Mouse (Mus musculus): ENCODE data around the gene Baz2a. TPM values are rescaled to one million over a fixed set of nuclear protein-coding genes. Genes with fewer than 3 reads are reported as not detected.
"Not testable (repeated sequence)": the region's sequence is repeated elsewhere in the genome, so short reads cannot be mapped to it uniquely, and the experiment has no call there.

Gene Baz2a
- 12.7 and 14.2 TPM in 2 replicates for polyA plus RNA-seq (2015; fragmentation: Nextera tagmentation; extraction: Ambion mirVana)

DNA sequence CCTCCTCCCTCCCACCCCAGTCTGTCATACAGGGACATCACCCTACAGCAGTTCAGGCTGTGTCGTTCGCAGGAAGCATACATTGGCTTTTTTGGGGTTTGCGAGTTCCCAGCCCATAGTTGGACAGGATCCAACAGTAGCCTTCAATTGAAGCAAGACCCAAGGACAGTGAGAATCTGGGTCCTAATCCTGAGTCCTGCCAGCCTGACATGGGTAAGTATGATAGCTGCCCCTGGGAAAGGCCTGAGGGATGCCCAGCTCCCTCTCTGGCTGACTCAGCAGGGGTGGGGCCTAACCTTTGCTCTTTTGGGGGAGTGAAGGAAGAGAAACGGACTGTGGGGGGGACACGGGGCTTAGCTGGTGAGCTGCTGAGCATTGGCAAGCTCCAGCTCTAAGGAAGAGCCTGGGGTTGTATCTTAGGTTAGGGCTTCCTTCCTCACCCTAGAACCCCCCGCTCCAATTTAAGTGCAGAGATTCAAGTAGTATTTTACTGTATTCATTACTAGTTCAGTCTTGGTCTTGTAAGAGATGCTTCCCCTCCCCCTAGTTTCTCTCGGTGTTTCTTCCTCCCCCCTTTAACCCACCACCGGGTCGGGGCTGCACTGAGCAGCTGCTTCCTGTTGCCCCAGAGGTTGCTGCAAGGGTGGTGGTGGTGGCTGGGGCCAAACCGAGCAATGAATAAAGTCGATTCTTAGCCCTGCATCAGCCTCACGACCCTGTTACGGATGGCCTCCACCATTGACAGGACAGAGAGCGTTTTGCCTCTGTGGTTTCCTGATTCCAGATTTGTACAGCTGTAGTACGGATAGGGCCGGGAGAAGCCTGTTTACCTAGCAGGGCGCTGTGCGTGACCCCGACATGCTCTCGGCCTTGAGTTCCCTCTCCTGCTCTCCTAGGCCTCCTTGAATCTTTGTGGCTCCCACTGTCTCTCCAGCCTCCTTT, at the start of gene Baz2a:
Baz2a (plus strand) TSS at position 14 of the 942 bp plus-strand sequence.
- under 1% methylated on average over 20 of the region's 20 CpGs for WGBS

DNA sequence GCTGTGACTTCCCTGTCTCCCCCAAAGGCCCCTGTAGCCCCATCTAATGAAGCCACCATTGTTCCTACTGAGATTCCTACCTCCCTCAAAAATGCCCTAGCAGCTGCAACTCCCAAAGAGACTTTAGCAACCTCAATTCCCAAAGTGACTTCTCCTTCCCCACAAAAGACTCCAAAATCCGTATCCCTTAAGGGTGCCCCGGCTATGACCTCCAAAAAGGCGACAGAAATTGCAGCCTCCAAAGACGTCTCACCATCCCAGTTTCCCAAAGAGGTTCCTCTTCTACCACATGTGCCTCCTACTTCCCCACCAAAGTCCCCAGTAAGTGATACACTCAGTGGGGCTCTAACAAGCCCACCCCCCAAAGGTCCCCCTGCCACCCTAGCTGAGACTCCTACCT, 49.7 kb upstream of the Baz2a start:
- Histone ChIP-seq H3K4me1 (peaks cover 73% of the 10 kb centered on the region), H3K9ac (0 out of 2 replicates have a peak overlapping the region, but pooled peaks have one; percentile 4), H3K27me3 (no peaks in the 10 kb centered on the region), H3K9me3 (replicated peaks) (no peaks in the 10 kb centered on the region), H3K4me3 (replicated peaks) (no peak overlapping the region), H3K27ac (no peak overlapping the region), H3K4me2 (no peak overlapping the region), H3K36me3 (peaks cover 88% of the 10 kb centered on the region)
- no peak for ATAC-seq (replicated peaks; ENCODE audit: low FRiP score)
- WGBS = 71% methylated on average over 4 of the region's 4 CpGs

More for the DNA sequence above, at the start of gene Baz2a:
- Histone ChIP-seq H3K27me3 (no peaks in the 10 kb centered on the region), H3K36me3 (peaks cover 40% of the 10 kb centered on the region), H3K9me3 (replicated peaks) (no peaks in the 10 kb centered on the region), H3K4me3 (replicated peaks) (peak within 1 kb of the TSS; percentile 91), H3K4me1 (peaks cover 61% of the 10 kb centered on the region), H3K27ac (peak within 1 kb of the TSS; percentile 99), H3K9ac (peak within 1 kb of the TSS; percentile 83), H3K4me2 (peak within 1 kb of the TSS; percentile 92)
- no peak; the same call in none of the 2 replicates for ATAC-seq (replicated peaks; ENCODE audit: low FRiP score)

GRCm38 (mm10) chr10:128042466-128042865, 48.9 kb upstream of the Baz2a start:
- Histone ChIP-seq H3K9ac (no peak overlapping the region), H3K4me1 (peaks cover 69% of the 10 kb centered on the region), H3K9me3 (replicated peaks) (no peaks in the 10 kb centered on the region), H3K27ac (no peak overlapping the region), H3K27me3 (no peaks in the 10 kb centered on the region), H3K4me3 (replicated peaks) (no peak overlapping the region), H3K36me3 (peaks cover 96% of the 10 kb centered on the region), H3K4me2 (no peak overlapping the region)
- 89% methylated on average over 3 of the region's 3 CpGs for WGBS
- ATAC-seq (replicated peaks; ENCODE audit: low FRiP score) = no peak

DNA sequence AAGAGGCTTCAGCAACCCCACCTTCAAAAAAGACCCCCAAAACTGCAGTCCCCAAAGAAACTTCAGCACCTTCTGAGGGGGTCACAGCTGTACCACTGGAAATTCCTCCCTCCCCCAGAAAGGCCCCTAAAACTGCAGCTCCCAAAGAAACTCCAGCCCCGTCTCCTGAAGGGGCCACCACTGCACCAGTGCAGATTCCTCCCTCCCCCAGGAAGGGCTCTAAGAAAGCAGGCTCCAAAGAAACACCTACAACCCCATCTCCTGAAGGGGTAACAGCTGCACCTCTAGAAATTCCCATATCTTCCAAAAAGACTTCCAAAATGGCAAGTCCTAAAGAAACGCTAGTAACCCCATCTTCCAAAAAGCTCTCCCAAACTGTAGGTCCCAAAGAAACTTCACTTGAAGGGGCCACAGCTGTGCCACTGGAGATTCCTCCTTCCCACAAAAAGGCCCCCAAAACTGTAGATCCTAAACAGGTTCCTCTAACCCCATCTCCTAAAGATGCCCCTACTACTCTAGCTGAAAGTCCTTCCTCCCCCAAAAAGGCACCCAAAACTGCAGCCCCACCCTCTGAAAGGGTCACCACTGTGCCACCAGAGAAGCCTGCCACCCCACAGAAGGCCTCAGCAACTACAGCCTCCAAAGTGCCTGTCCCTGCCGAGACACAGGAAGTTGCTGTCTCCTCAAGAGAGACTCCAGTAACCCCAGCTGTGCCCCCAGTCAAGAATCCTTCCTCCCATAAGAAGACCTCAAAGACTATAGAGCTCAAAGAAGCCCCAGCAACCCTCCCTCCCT, 48.1 kb upstream of the Baz2a start:
- no peaks in the 10 kb centered on the region for H3K27me3 ChIP-seq
- H3K9ac ChIP-seq = no peak overlapping the region
- H3K4me1 ChIP-seq = peaks cover 63% of the 10 kb centered on the region
- no peak overlapping the region for H3K4me2 ChIP-seq
- WGBS = 56% methylated on average over 3 of the region's 3 CpGs
- no peak overlapping the region for H3K4me3 ChIP-seq (replicated peaks)
- H3K27ac ChIP-seq = 0 out of 2 replicates have a peak overlapping the region, but pooled peaks have one; percentile 22
- no peaks in the 10 kb centered on the region for H3K9me3 ChIP-seq (replicated peaks)
- H3K36me3 ChIP-seq = peaks cover 99% of the 10 kb centered on the region
- ATAC-seq (replicated peaks; ENCODE audit: low FRiP score) = no peak

- no peak overlapping the region for H3K4me3 ChIP-seq (replicated peaks)
- no peaks in the 10 kb centered on the region for H3K9me3 ChIP-seq (replicated peaks)
- no peaks in the 10 kb centered on the region for H3K27me3 ChIP-seq
- H3K9ac ChIP-seq = no peak overlapping the region
- no peak overlapping the region for H3K27ac ChIP-seq
- H3K4me1 ChIP-seq = peaks cover 19% of the 10 kb centered on the region
- no peak for ATAC-seq (replicated peaks; ENCODE audit: low FRiP score)
- H3K4me2 ChIP-seq = no peak overlapping the region
- 95% methylated on average over 8 of the region's 8 CpGs for WGBS
- H3K36me3 ChIP-seq = peaks cover 88% of the 10 kb centered on the region
Observed at GRCm38 (mm10) chr10:128048157-128048556, 43.2 kb upstream of the Baz2a start.

GRCm38 (mm10) chr10:128049741-128050140, 41.6 kb upstream of the Baz2a start:
- Histone ChIP-seq H3K4me3 (replicated peaks) (no peak overlapping the region), H3K27ac (no peak overlapping the region), H3K4me2 (no peak overlapping the region), H3K36me3 (peaks cover 72% of the 10 kb centered on the region), H3K4me1 (peaks cover 4% of the 10 kb centered on the region), H3K9me3 (replicated peaks) (no peaks in the 10 kb centered on the region), H3K27me3 (no peaks in the 10 kb centered on the region), H3K9ac (no peak overlapping the region)
- ATAC-seq (replicated peaks; ENCODE audit: low FRiP score) = no peak
- 94% methylated on average over 2 of the region's 2 CpGs for WGBS

DNA sequence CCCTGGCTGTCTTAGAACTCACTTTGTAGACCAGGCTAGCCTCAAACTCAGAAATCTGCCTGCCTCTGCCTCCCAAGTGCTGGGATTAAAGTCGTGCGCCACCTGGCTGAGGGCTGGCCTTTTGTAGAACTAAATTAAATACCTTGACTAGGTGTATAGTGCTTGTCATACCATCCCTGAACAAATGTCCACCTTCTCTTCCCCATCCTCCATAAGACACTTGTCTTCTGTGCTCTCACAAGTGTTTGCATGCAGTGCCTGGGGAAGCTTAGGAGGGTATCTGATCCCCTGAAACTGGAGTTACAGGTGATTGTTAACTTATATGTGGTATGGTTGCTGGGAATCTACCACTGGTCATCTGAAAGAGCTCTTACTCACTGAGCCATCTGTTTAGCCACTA, 41.0 kb upstream of the Baz2a start:
- Histone ChIP-seq H3K4me3 (replicated peaks) (no peak overlapping the region), H3K27ac (no peak overlapping the region), H3K4me1 (no peaks in the 10 kb centered on the region), H3K36me3 (peaks cover 66% of the 10 kb centered on the region), H3K9me3 (replicated peaks) (no peaks in the 10 kb centered on the region), H3K9ac (no peak overlapping the region), H3K4me2 (no peak overlapping the region), H3K27me3 (no peaks in the 10 kb centered on the region)
- WGBS = 89% methylated on average over 2 of the region's 2 CpGs
- no peak for ATAC-seq (replicated peaks; ENCODE audit: low FRiP score)

- 93% methylated on average over 5 of the region's 5 CpGs for WGBS
- Histone ChIP-seq H3K36me3 (peaks cover 54% of the 10 kb centered on the region), H3K9ac (no peak overlapping the region), H3K4me3 (replicated peaks) (no peak overlapping the region), H3K27ac (no peak overlapping the region), H3K4me1 (no peaks in the 10 kb centered on the region), H3K27me3 (no peaks in the 10 kb centered on the region), H3K9me3 (replicated peaks) (no peaks in the 10 kb centered on the region), H3K4me2 (no peak overlapping the region)
- no peak for ATAC-seq (replicated peaks; ENCODE audit: low FRiP score)
Observed at GRCm38 (mm10) chr10:128051589-128051988, 39.8 kb upstream of the Baz2a start.

DNA sequence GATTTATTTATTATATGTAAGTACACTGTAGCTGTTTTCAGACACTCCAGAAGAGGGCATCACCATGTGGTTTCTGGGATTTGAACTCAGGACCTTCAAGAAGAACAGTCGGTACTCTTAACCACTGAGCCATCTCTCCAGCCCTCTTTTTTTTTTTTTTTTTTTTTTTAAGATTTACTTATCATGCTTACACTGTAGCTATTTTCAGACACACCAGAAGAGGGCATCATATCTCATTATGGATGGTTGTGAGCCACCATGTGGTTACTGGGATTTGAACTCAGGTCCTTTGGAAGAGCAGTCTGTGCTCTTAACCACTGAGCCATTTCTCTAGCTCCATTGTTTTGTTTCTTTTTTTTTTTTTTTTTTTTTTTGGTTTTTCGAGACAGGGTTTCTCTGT, 39.2 kb upstream of the Baz2a start:
- H3K4me2 ChIP-seq; H3K27me3 ChIP-seq; H3K4me1 ChIP-seq; H3K27ac ChIP-seq; H3K9ac ChIP-seq; H3K9me3 ChIP-seq (replicated peaks); H3K4me3 ChIP-seq (replicated peaks); ATAC-seq (replicated peaks; ENCODE audit: low FRiP score): not testable (repeated sequence)
- 89% methylated on average over 1 of the region's 2 CpGs for WGBS
- peaks cover 49% of the 10 kb centered on the region for H3K36me3 ChIP-seq

DNA sequence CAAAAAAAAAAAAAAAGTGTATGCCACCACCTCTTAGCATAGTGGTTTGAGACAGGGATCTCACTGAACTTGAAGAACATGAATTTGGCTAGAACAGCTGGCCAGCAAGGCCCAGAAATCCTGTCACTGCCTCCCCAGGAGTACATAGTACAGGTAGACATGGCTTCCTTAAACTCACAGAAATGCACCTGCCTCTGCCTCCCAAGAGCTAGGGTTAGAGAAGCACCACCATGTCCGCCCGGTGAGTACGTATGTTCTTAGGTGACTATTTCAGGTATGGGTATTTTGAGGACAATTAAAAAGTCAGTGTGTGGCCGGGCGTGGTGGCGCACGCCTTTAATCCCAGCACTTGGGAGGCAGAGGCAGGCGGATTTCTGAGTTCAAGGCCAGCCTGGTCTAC, 38.4 kb upstream of the Baz2a start:
- H3K9me3 ChIP-seq (replicated peaks) = no peaks in the 10 kb centered on the region
- no peak overlapping the region for H3K9ac ChIP-seq

GRCm38 (mm10) chr10:128058184-128058583, 33.2 kb upstream of the Baz2a start:
- ATAC-seq (replicated peaks; ENCODE audit: low FRiP score) = no peak

More for the DNA sequence above, 38.4 kb upstream of the Baz2a start:
- H3K27ac ChIP-seq = no peak overlapping the region
- H3K4me3 ChIP-seq (replicated peaks) = no peak overlapping the region
- no peak overlapping the region for H3K4me2 ChIP-seq
- H3K4me1 ChIP-seq = peaks cover 7% of the 10 kb centered on the region
- H3K36me3 ChIP-seq = peaks cover 40% of the 10 kb centered on the region
- H3K27me3 ChIP-seq = no peaks in the 10 kb centered on the region
- ATAC-seq (replicated peaks; ENCODE audit: low FRiP score) = no peak
- WGBS = 93% methylated on average over 8 of the region's 8 CpGs

More at GRCm38 (mm10) chr10:128058184-128058583, 33.2 kb upstream of the Baz2a start:
- Histone ChIP-seq H3K4me3 (replicated peaks) (peak overlapping the region; percentile 94), H3K9ac (peak overlapping the region; percentile 83), H3K27me3 (no peaks in the 10 kb centered on the region), H3K27ac (peak overlapping the region; percentile 98), H3K9me3 (replicated peaks) (no peaks in the 10 kb centered on the region), H3K36me3 (peaks cover 11% of the 10 kb centered on the region), H3K4me2 (peak overlapping the region; percentile 89), H3K4me1 (peaks cover 25% of the 10 kb centered on the region)
- WGBS = under 1% methylated on average over 18 of the region's 18 CpGs
